Mouse (Mus musculus) bone marrow, adult 2 months (tissue): Measurements from ENCODE around the gene Hist1h2ab. TPM values are rescaled to one million over a fixed set of nuclear protein-coding genes. Genes with fewer than 3 reads are reported as not detected.
A peak's percentile ranks its signal among the peaks of the same experiment; 100 is the strongest.
"Not testable (repeated sequence)": the region's sequence is repeated elsewhere in the genome, so short reads cannot be mapped to it uniquely, and the experiment has no call there.

Experiments used
- H3K27ac ChIP-seq: fragments of 200-500 bp; 2 replicates; pipeline ENCODE4 v1.5.1; 2012; ENCODE audit warnings: low read depth, mild to moderate bottlenecking, control low read depth, inconsistent platforms, low read length; ENCODE audit not compliant: control insufficient read depth, poor library complexity, insufficient read depth
- H3K4me1 ChIP-seq: fragments of 200-500 bp; 2 replicates; pipeline ENCODE4 v1.6.1; 2011; ENCODE audit warnings: low read length; ENCODE audit not compliant: control insufficient read depth, insufficient read depth
- H3K4me3 ChIP-seq: fragments of 200-500 bp; replicated peaks from 2 replicates; pipeline ENCODE3; 2011; ENCODE audit warnings: mild to moderate bottlenecking, low read depth, low read length, control low read depth; ENCODE audit not compliant: control insufficient read depth
- CTCF ChIP-seq: fragments of 200-500 bp; IDR thresholded peaks from 2 replicates; pipeline ENCODE4 v1.5.1; 2011; ENCODE audit warnings: low read length, control low read depth; ENCODE audit not compliant: control insufficient read depth, insufficient read depth
- POLR2A ChIP-seq: fragments of 200-500 bp; IDR thresholded peaks from 2 replicates; pipeline ENCODE4 v1.6.1; 2011; ENCODE audit warnings: low read depth, mild to moderate bottlenecking, control low read depth, low read length, borderline replicate concordance; ENCODE audit not compliant: control insufficient read depth
- WGBS: fragments of 180-500 bp; shearing (Covaris S2); methylation state at CpG from one replicate; pipeline ENCODE4 v1.1.7; 2018; 5-methylcytosine and 5-hydroxymethylcytosine counted together
- polyA plus RNA-seq: library from polyadenylated mRNA; stranded (reverse); fragments of >200 nt; gene quantifications from 2 replicates; pipeline ENCODE4 v1.2.4, GENCODE M21; 2011; ENCODE audit warnings: low replicate concordance; ENCODE audit not compliant: missing spikeins, insufficient read depth, insufficient read length

Gene Hist1h2ab
- polyA plus RNA-seq, 1 experiment, result 31.4 TPM

GRCm38 (mm10) chr13:23710374-23711089 lies 40.4 kb upstream of the Hist1h2ab start, which contains the start of gene Hfe:
Gene Hfe (minus strand): TSS chr13:23710854.
- H3K27ac ChIP-seq, result peak within 1 kb of the TSS; percentile 78
- WGBS, result 2% methylated on average over 17 of the region's 17 CpGs
- peak within 1 kb of the TSS; percentile 75 for H3K4me3 ChIP-seq
- TF ChIP-seq CTCF (no peak), POLR2A (peak; percentile 64; the same call in 1 of the 2 replicates)
- no peaks in the 10 kb centered on the region; the same call in 1 of the 2 replicates for H3K4me1 ChIP-seq

GRCm38 (mm10) chr13:23716261-23717042 lies 34.5 kb upstream of the Hist1h2ab start:
- 33% methylated on average over 5 of the region's 5 CpGs for WGBS
- Histone ChIP-seq H3K4me1 (no peaks in the 10 kb centered on the region; the same call in 1 of the 2 replicates), H3K4me3 (no peak overlapping the region), H3K27ac (no peak overlapping the region)
- TF ChIP-seq POLR2A (no peak), CTCF (no peak)

DNA sequence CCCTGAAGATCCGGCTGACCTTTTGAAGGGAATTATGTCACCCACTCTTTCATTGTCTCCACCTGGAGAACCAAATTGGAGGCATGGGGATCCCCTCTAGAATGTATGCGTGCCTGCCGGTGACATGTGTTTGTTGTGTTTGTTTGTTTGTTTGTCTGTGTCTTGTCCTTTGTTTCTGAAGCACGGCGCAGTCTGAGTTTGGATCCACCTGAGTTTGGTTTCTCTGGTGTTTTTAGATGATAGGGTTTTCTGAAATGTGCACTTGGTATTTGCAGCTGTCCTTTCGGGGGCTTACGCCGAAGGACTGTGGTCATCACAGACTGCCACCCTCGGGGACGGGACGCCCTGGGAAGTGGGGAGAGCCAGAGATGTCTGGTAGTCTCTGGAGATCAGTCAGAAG lies 33.8 kb upstream of the Hist1h2ab start:
- WGBS, result 62% methylated on average over 11 of the region's 11 CpGs
- peak overlapping the region; percentile 69 for H3K27ac ChIP-seq
- TF ChIP-seq CTCF, result no peak
- TF ChIP-seq POLR2A, result no peak

GRCm38 (mm10) chr13:23717593-23718245 lies 33.2 kb upstream of the Hist1h2ab start:
- not testable (repeated sequence) for H3K4me1 ChIP-seq, H3K4me3 ChIP-seq
- WGBS, result 19% methylated on average over 2 of the region's 2 CpGs
- H3K27ac ChIP-seq, result peak overlapping the region; percentile 69; the same call in 1 of the 2 replicates

More for the DNA sequence above, 33.8 kb upstream of the Hist1h2ab start:
- Histone ChIP-seq H3K4me1 (no peaks in the 10 kb centered on the region; the same call in 1 of the 2 replicates), H3K4me3 (no peak overlapping the region)

- Histone ChIP-seq H3K4me3 (no peak overlapping the region), H3K4me1 (peaks cover 4% of the 10 kb centered on the region; the same call in 1 of the 2 replicates), H3K27ac (no peak overlapping the region)
- TF ChIP-seq CTCF, result no peak
- TF ChIP-seq POLR2A, result no peak
- WGBS, result 74% methylated on average over 4 of the region's 4 CpGs
Observed at GRCm38 (mm10) chr13:23724239-23724638, 26.7 kb upstream of the Hist1h2ab start.

DNA sequence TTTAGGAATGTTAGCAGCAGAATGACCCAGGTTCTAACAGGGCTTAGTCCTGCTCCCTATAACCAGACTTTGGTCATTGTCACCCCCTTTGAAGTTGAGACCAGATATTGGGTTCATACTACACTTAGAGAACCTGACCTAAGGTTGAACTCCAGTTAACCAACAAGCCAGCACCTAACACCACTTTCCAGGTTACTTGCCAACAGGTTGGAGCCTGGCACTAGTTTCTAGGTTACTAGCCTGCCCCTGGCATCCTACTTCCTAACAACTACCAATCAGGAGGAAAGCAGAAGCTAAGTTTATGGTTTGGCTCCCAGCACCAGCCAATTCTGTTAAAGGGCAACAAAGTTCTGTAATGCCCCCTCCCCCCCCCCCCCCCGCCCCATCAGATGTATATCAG lies 25.7 kb upstream of the Hist1h2ab start:
- 40% methylated on average over 1 of the region's 1 CpGs for WGBS
- TF ChIP-seq CTCF (no peak), POLR2A (no peak)
- H3K4me3 ChIP-seq, result no peak overlapping the region
- H3K4me1 ChIP-seq, result peaks cover 6% of the 10 kb centered on the region; the same call in 1 of the 2 replicates
- H3K27ac ChIP-seq, result no peak overlapping the region

DNA sequence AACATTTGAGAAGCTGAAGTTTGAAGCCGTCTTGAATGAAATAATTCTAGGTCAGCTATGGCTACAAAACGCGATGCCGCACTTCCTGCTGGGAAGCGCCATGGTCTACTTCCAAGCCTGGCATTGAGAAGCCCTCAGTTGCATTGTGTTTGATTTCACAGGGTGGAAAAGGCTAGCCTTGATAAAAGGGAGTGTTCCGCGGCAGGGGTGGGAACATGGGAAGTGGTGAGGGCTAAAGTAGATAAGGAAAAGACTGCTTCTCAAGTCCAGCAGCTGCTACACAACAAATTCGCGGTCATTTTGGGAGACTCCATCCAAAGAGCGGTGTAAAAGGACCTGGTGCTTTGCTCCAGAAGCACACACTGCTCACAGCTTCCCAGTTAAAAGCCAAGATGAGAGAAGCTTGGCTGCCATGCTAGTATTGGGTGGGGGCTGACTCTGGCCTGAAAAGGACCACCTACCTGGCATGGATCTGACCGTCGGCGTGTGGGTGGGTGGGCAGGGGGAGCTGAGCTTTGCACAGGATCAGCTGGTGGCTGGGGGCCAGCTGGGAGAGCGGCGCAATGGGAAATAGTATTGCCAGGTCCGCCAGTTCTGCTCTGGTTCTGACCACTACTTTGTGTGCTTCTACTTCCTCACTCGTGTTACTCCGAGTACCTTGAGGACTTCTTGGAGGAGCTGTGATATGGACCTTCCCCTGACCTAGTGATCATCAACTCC lies 22.3 kb upstream of the Hist1h2ab start:
- peaks cover 6% of the 10 kb centered on the region; the same call in 1 of the 2 replicates for H3K4me1 ChIP-seq
- H3K4me3 ChIP-seq, result no peak overlapping the region
- TF ChIP-seq CTCF (no peak), POLR2A (no peak)
- H3K27ac ChIP-seq, result peak overlapping the region; percentile 65
- WGBS, result 57% methylated on average over 18 of the region's 18 CpGs
